Mouse (Mus musculus) adrenal gland, postnatal 4 days (tissue): ENCODE results near the gene Gm6890. TPM values are rescaled to one million over a fixed set of nuclear protein-coding genes. Genes with fewer than 3 reads are reported as not detected.
"Not testable (repeated sequence)": the region's sequence is repeated elsewhere in the genome, so short reads cannot be mapped to it uniquely, and the experiment has no call there.

Experiments used
- DNase-seq, 2 experiments: peaks; one replicate each; pipeline ENCODE4 v3.0.0; 2021 to 2022; ENCODE audit warnings: low spot score in 2 of 2, mixed read lengths in 2 of 2
- long read RNA-seq, 2 experiments: library from polyadenylated mRNA; stranded (forward); transcript quantifications; one replicate each; pipeline ENCODE4 v2.0.0; 2021
- total RNA-seq, 2 experiments: library from RNA; stranded (reverse); gene quantifications; 2 replicates each; pipeline ENCODE4 v1.2.3; 2021

Gene Gm6890
- total RNA-seq = not detected
- long read RNA-seq, experiment 1 = 0 reads
- long read RNA-seq, experiment 2 = 0 reads

- not testable (repeated sequence) for DNase-seq
These were observed at the start of gene Gm6890 for GRCm38 (mm10) chrX:74740627-74741026. Gene Gm6890 (plus strand): TSS chrX:74740927.

- not testable (repeated sequence) for DNase-seq
These were observed 14.5 kb upstream of the Gm6890 start for GRCm38 (mm10) chrX:74726195-74726594.

- not testable (repeated sequence) for DNase-seq
These were observed 30.0 kb downstream of the Gm6890 start for GRCm38 (mm10) chrX:74770715-74771114.

Other genes with a start within 250 kb of the Gm6890 start
- gene Olfr1326-ps1, start 166.0 kb upstream of the Gm6890 start, total RNA-seq = not detected
- gene Olfr1325, start 148.2 kb upstream of the Gm6890 start, total RNA-seq = not detected
- not detected for gene Gm5640, start 95.3 kb upstream of the Gm6890 start, total RNA-seq
- under 1 TPM in 1 of 2 experiments, not detected in 1; 0.14 TPM for gene Gm5936, start 96.3 kb downstream of the Gm6890 start, total RNA-seq